Mouse (Mus musculus) A20 (cell line): ENCODE measurements around the gene Dhrs7c.

ENCODE experiments used
- DNase-seq: peaks from one replicate; pipeline ENCODE4 v3.0.0-alpha.2; 2011; ENCODE audit warnings: low read depth, low spot score

Gene Dhrs7c

GRCm38 (mm10) chr11:67839810-67840209, 41.8 kb downstream of the Dhrs7c start:
- DNase-seq: no peak

GRCm38 (mm10) chr11:67845193-67845592, 47.2 kb downstream of the Dhrs7c start:
- DNase-seq: no peak

GRCm38 (mm10) chr11:67851770-67852169, 53.8 kb downstream of the Dhrs7c start:
- DNase-seq: no peak

- no peak for DNase-seq
Measured at GRCm38 (mm10) chr11:67853996-67854395, 56.0 kb downstream of the Dhrs7c start.

- DNase-seq: peak; percentile 47
Measured at GRCm38 (mm10) chr11:67855035-67855434, 57.0 kb downstream of the Dhrs7c start.

GRCm38 (mm10) chr11:67858518-67858917, 60.5 kb downstream of the Dhrs7c start:
- no peak for DNase-seq

- no peak for DNase-seq
Measured at GRCm38 (mm10) chr11:67860743-67861398, 62.9 kb downstream of the Dhrs7c start.

GRCm38 (mm10) chr11:67861399-67861838, 63.4 kb downstream of the Dhrs7c start:
- no peak for DNase-seq

GRCm38 (mm10) chr11:67865100-67865499, 67.1 kb downstream of the Dhrs7c start:
- peak; percentile 16 for DNase-seq
